In the genomic region with DNA sequence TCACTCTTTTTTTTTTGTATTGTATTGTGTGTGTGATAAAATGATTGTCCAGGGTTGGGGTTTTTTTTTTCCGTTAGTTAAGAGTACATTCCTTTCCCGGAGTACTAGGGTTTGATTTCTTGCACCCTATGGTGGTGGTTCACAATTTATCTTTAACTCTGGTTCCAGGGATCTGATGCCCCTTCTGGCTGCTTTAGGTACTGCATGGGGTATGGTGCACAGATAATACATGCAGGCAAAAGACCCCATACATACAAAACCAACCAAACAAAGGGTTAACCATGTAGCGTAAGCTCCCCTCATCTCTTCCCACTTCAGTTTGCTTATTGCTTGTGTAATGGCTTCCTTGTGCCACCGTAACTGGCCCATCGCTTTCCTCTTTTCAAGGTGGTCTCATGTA, we compare ENCODE assay signal across 10 mouse cellular contexts. TPM values are rescaled to one million over a fixed set of nuclear protein-coding genes. Genes with fewer than 3 reads are reported as not detected.
DNase-seq lines count a peak whose midpoint lies in the region; ATAC-seq and TF ChIP-seq lines count a peak whose summit lies in the region.
"Had no signal": no experiment of that assay in that cellular context is flagged by ENCODE, and none has a peak within 500 bp of the region (broad histone marks: within the 10 kb centered on the region; RNA-seq: fewer than 3 reads in every experiment).

No protein-coding gene starts in this region.

- H3K4me2 ChIP-seq in kidney, embryonic 16.5 days (replicated peaks; ENCODE audit: low read depth, low read length): no peak overlapping the region
- H3K4me2 ChIP-seq: lung, embryonic 15.5 days had no signal

- H3K27me3 ChIP-seq in kidney, adult 2 months (replicated peaks; ENCODE audit: control insufficient read depth, insufficient read depth, low read length): no peaks in the 10 kb centered on the region
- no peaks in the 10 kb centered on the region for H3K27me3 ChIP-seq in kidney, embryonic 16.5 days (ENCODE audit: insufficient read depth, low read length)
- no peaks in the 10 kb centered on the region for H3K27me3 ChIP-seq in MEL (ENCODE audit: control insufficient read depth in 1 of 2, insufficient read depth in 2 of 2, low read length in 2 of 2)
- H3K27me3 ChIP-seq: lung, embryonic 15.5 days had no signal

- H3K4me3 ChIP-seq in kidney, adult 2 months (ENCODE audit: insufficient read depth, low read depth, low read length): no peak overlapping the region
- no peak overlapping the region for H3K4me3 ChIP-seq in kidney, embryonic 16.5 days (ENCODE audit: low read length)
- no peak overlapping the region for H3K4me3 ChIP-seq in MEL (ENCODE audit: control insufficient read depth in 1 of 2, insufficient read depth in 1 of 2, low read depth in 2 of 2, low read length in 2 of 2)
- H3K4me3 ChIP-seq: erythroblast, embryonic 14.5 days; lung, embryonic 15.5 days had no signal

- H3K79me2 ChIP-seq in MEL (ENCODE audit: control insufficient read depth, insufficient read depth, low read length, poor library complexity): peaks cover 25% of the 10 kb centered on the region

- no peaks in the 10 kb centered on the region; the same call in 1 of the 2 replicates for H3K36me3 ChIP-seq in kidney, adult 2 months (ENCODE audit: control insufficient read depth, insufficient read depth, low read length)
- H3K36me3 ChIP-seq in kidney, embryonic 16.5 days (ENCODE audit: insufficient read depth, low read length): peaks cover 75% of the 10 kb centered on the region
- peaks cover 6 to 57% of the 10 kb centered on the region in 2 experiments for H3K36me3 ChIP-seq in MEL (ENCODE audit: control insufficient read depth in 1 of 2, insufficient read depth in 2 of 2, low read length in 2 of 2)

- no peak overlapping the region for H3K27ac ChIP-seq in kidney, adult 2 months (ENCODE audit: insufficient read depth, low read depth, low read length)
- H3K27ac ChIP-seq in kidney, embryonic 16.5 days (ENCODE audit: low read length): no peak overlapping the region
- no peak overlapping the region for H3K27ac ChIP-seq in MEL (ENCODE audit: control insufficient read depth, low read depth, low read length)
- H3K27ac ChIP-seq: lung, embryonic 15.5 days had no signal

- H3K9ac ChIP-seq in kidney, embryonic 16.5 days (replicated peaks; ENCODE audit: low read length): no peak overlapping the region
- H3K9ac ChIP-seq in MEL (ENCODE audit: control insufficient read depth, low read depth, low read length, poor library complexity, severe bottlenecking): no peak overlapping the region
- H3K9ac ChIP-seq: lung, embryonic 15.5 days had no signal

- ATAC-seq in kidney, embryonic 16.5 days (ENCODE audit: low FRiP score, low TSS enrichment): no peak
- ATAC-seq in neutrophil, adult 5-6 weeks (ENCODE audit: extremely low read depth, insufficient number of reproducible peaks, low FRiP score, poor library complexity, severe bottlenecking): peak; percentile 62; the same call in 1 of the 2 replicates

- no peak for TF ChIP-seq POLR2A in kidney, adult 2 months (IDR thresholded peaks at IDR 0.05; ENCODE audit: low read depth, low read length)
- no peak for TF ChIP-seq POLR2A in MEL (IDR thresholded peaks at IDR 0.05; ENCODE audit: control insufficient read depth in 1 of 2, insufficient read depth in 1 of 2, low read depth in 1 of 2, low read length in 2 of 2, poor library complexity in 1 of 2)

- no peak for TF ChIP-seq EP300 in MEL (IDR thresholded peaks at IDR 0.05; ENCODE audit: low read depth in 1 of 2, low read length in 2 of 2)

- peak; percentile 55 for DNase-seq in adrenal gland, postnatal 10 days
- DNase-seq in adrenal gland, postnatal 4 days (ENCODE audit: low spot score in 2 of 2): no peak
- DNase-seq in kidney, adult 2 months: no peak
- peak; percentile 76 for DNase-seq in MEL (ENCODE audit: low read depth, low spot score)
- DNase-seq in kidney, postnatal 10 days: peak; percentile 53
- no peak for DNase-seq in Muller cell, postnatal 12 days (ENCODE audit: inconsistent ontology term)

- peak; percentile 14 for TF ChIP-seq RAD21 in MEL (IDR thresholded peaks at IDR 0.05; ENCODE audit: low read depth, low read length)

- 84% methylated on average over 5 of the region's 5 CpGs for WGBS in kidney, adult 2 months
- WGBS in kidney, embryonic 16.5 days: 93% methylated on average over 5 of the region's 5 CpGs

- peaks cover 5% of the 10 kb centered on the region; the same call in 1 of the 2 replicates for H3K4me1 ChIP-seq in kidney, adult 2 months (ENCODE audit: control insufficient read depth, insufficient read depth, low read length)
- no peaks in the 10 kb centered on the region for H3K4me1 ChIP-seq in kidney, embryonic 16.5 days (ENCODE audit: insufficient read depth, low read length)
- H3K4me1 ChIP-seq in MEL (ENCODE audit: control insufficient read depth in 1 of 2, insufficient read depth in 2 of 2, low read length in 2 of 2): no peaks in the 10 kb centered on the region; a peak in 1 of 4 replicates

- peak; percentile 27; the same call in 1 of the 2 replicates for TF ChIP-seq CTCF in kidney, adult 2 months (conservative IDR thresholded peaks at IDR 0.05; ENCODE audit: insufficient read depth, insufficient read length, low read depth, low read length)
- TF ChIP-seq CTCF in MEL (IDR thresholded peaks at IDR 0.05 in 2 of 3, conservative IDR thresholded peaks at IDR 0.05 in 1 of 3; ENCODE audit: control insufficient read depth in 1 of 3, insufficient read depth in 1 of 3, low read depth in 2 of 3, low read length in 3 of 3, poor library complexity in 1 of 3, severe bottlenecking in 1 of 3): peak; percentile 52 to 95 (median 67)

- H3K9me3 ChIP-seq in kidney, embryonic 16.5 days (ENCODE audit: low read length): no peaks in the 10 kb centered on the region
- H3K9me3 ChIP-seq in MEL (replicated peaks; ENCODE audit: insufficient read depth, low read length): no peaks in the 10 kb centered on the region
- H3K9me3 ChIP-seq: lung, embryonic 15.5 days had no signal

TF ChIP-seq in MEL, 35 proteins besides CTCF, POLR2A, EP300 and RAD21:
- no peak for TF ChIP-seq POLR2AphosphoS5 (IDR thresholded peaks at IDR 0.05; ENCODE audit: borderline replicate concordance, low read depth, low read length)
- no peak for TF ChIP-seq KAT2A (conservative IDR thresholded peaks at IDR 0.05; ENCODE audit: low read depth, low read length)
- peak; percentile 41 for TF ChIP-seq GATA1 (IDR thresholded peaks at IDR 0.05; ENCODE audit: low read depth, low read length)
- TF ChIP-seq SIN3A (IDR thresholded peaks at IDR 0.05; ENCODE audit: low read length): no peak
- 0 out of 2 replicates have a peak, but pooled peaks have one; percentile 32 for TF ChIP-seq HCFC1 (IDR thresholded peaks at IDR 0.05; ENCODE audit: low read depth, low read length)
TF ChIP-seq in MEL: peak in this region for 2.

RNA-seq across cellular contexts. Expression of a gene that starts 10.7 kb away (rescaled TPM):
- 10 to 100 TPM; 26.3 TPM for total RNA-seq in adrenal gland, postnatal 10 days (2021)
- 10 to 100 TPM; 39.0 to 42.6 TPM for total RNA-seq in adrenal gland, postnatal 4 days (2021)
- 7.3 and 8.3 TPM in 2 replicates for polyA plus RNA-seq in kidney, adult 2 months (2012; rRNA removed)
- 37.6 and 40.5 TPM in 2 replicates for polyA plus RNA-seq in kidney, embryonic 16.5 days (2015; fragmentation: Nextera tagmentation; extraction: Ambion mirVana)
- 19.3 and 21.0 TPM in 2 replicates for total RNA-seq in MEL (2012; rRNA removed)
- 10 to 100 TPM in 1 of 2 experiments, 1 to 10 TPM in 1; 7.4 to 20.6 TPM for polyA plus RNA-seq in MEL (2012; ENCODE audit: insufficient read depth in 1 of 2, insufficient read length in 2 of 2, low read depth in 1 of 2, low replicate concordance in 2 of 2, missing spikeins in 1 of 2)
- 62.9 and 70.3 TPM in 2 replicates for total RNA-seq in neutrophil, adult 5-6 weeks (2017)

RNA-seq across cellular contexts. Expression of a gene that starts 33.9 kb away (rescaled TPM):
- total RNA-seq in adrenal gland, postnatal 10 days (2021): 10 to 100 TPM; 26.7 to 28.0 TPM
- 10 to 100 TPM; 25.4 to 25.7 TPM for total RNA-seq in adrenal gland, postnatal 4 days (2021)
- 15.1 and 17.7 TPM in 2 replicates for polyA plus RNA-seq in kidney, adult 2 months (2012; rRNA removed)
- polyA plus RNA-seq in kidney, embryonic 16.5 days (2015; fragmentation: Nextera tagmentation; extraction: Ambion mirVana): 34.2 and 35.9 TPM in 2 replicates
- 42.4 and 52.4 TPM in 2 replicates for total RNA-seq in MEL (2012; rRNA removed)
- polyA plus RNA-seq in MEL (2012; ENCODE audit: insufficient read depth in 1 of 2, insufficient read length in 2 of 2, low read depth in 1 of 2, low replicate concordance in 2 of 2, missing spikeins in 1 of 2): 100 to 1,000 TPM in 1 of 2 experiments, 10 to 100 TPM in 1; 96.2 to 265 TPM
- 5.5 and 5.8 TPM in 2 replicates for total RNA-seq in neutrophil, adult 5-6 weeks (2017)

RNA-seq across cellular contexts. Expression of a gene that starts 34.0 kb away (rescaled TPM):
- total RNA-seq in adrenal gland, postnatal 10 days (2021): 10 to 100 TPM; 52.2 to 55.9 TPM
- total RNA-seq in adrenal gland, postnatal 4 days (2021): 10 to 100 TPM; 87.5 to 89.2 TPM
- 15.7 and 32.2 TPM in 2 replicates for polyA plus RNA-seq in kidney, adult 2 months (2012; rRNA removed)
- polyA plus RNA-seq in kidney, embryonic 16.5 days (2015; fragmentation: Nextera tagmentation; extraction: Ambion mirVana): 70.5 and 70.8 TPM in 2 replicates
- total RNA-seq in MEL (2012; rRNA removed): 178 and 213 TPM in 2 replicates
- 10 to 100 TPM; 58.3 to 91.4 TPM for polyA plus RNA-seq in MEL (2012; ENCODE audit: insufficient read depth in 1 of 2, insufficient read length in 2 of 2, low read depth in 1 of 2, low replicate concordance in 2 of 2, missing spikeins in 1 of 2)
- total RNA-seq in neutrophil, adult 5-6 weeks (2017): 97.9 and 120 TPM in 2 replicates

Comparison
In these comparisons a context has a peak if more than half of its experiments do, and no peak if none do; other contexts are left out.
1. DNase-seq: peak in adrenal gland, postnatal 10 days (single experiment), MEL (single experiment) and kidney, postnatal 10 days (single experiment); none in adrenal gland, postnatal 4 days (0 of 2), kidney, adult 2 months (single experiment) and Muller cell, postnatal 12 days (single experiment).